Mouse (Mus musculus) CH12.LX (cell line): ENCODE measurements around the gene Tbc1d14. TPM values are rescaled to one million over a fixed set of nuclear protein-coding genes. Genes with fewer than 3 reads are reported as not detected.

Experiments
- DNase-seq: peaks from one replicate; pipeline ENCODE4 v3.0.0-alpha.2; 2013; ENCODE audit errors: extremely low read depth
- H3K27ac ChIP-seq: 2 replicates; pipeline ENCODE4 v1.5.1; 2012; ENCODE audit warnings: low read depth, mild to moderate bottlenecking, control low read depth, moderate library complexity; ENCODE audit not compliant: insufficient read depth
- H3K27me3 ChIP-seq: replicated peaks from 2 replicates; pipeline ENCODE3; 2012; ENCODE audit warnings: inconsistent platforms
- H3K36me3 ChIP-seq, 2 experiments: replicated peaks in 1 of 2; 2 replicates each; pipeline versions ENCODE3 to v1.6.1; 2012; ENCODE audit warnings: inconsistent platforms in 1 of 2, low read length in 1 of 2, mild to moderate bottlenecking in 1 of 2, mixed read lengths in 1 of 2, moderate library complexity in 1 of 2; ENCODE audit not compliant: control insufficient read depth in 1 of 2, insufficient read depth in 1 of 2
- H3K4me1 ChIP-seq, 2 experiments: 2 replicates each; pipeline ENCODE4 v1.6.1; 2012; ENCODE audit warnings: inconsistent platforms in 1 of 2, moderate library complexity in 1 of 2; ENCODE audit not compliant: insufficient read depth in 2 of 2, control insufficient read depth in 1 of 2
- H3K4me2 ChIP-seq: 2 replicates; pipeline ENCODE4 v1.6.1; 2012; ENCODE audit warnings: low read depth, mild to moderate bottlenecking, control low read depth; ENCODE audit not compliant: poor library complexity, insufficient read depth, severe bottlenecking
- H3K4me3 ChIP-seq, 3 experiments: fragments of 150-350 bp in 1 of 3; sonication (generic) in 1 of 3; replicated peaks in 1 of 3; 2 replicates each; pipeline versions ENCODE3 to v1.5.1; 2011 to 2012; ENCODE audit warnings: low read depth in 2 of 3, low read length in 2 of 3, mild to moderate bottlenecking in 2 of 3, moderate library complexity in 2 of 3, control low read depth in 1 of 3, improper control_type of control experiment in 1 of 3, inconsistent platforms in 1 of 3, mixed read lengths in 1 of 3; ENCODE audit not compliant: poor library complexity in 1 of 3
- H3K79me2 ChIP-seq: replicated peaks from 2 replicates; pipeline ENCODE4 v1.6.1; 2012; ENCODE audit warnings: mild to moderate bottlenecking, moderate library complexity; ENCODE audit not compliant: control insufficient read depth, poor library complexity, insufficient read depth, severe bottlenecking; ENCODE audit errors: extremely low read depth
- H3K9ac ChIP-seq: 2 replicates; pipeline ENCODE4 v1.6.1; 2012; ENCODE audit warnings: low read depth, mild to moderate bottlenecking, control low read depth, moderate library complexity; ENCODE audit not compliant: insufficient read depth
- H3K9me3 ChIP-seq: replicated peaks from 2 replicates; pipeline ENCODE3; 2012; ENCODE audit warnings: low read length, inconsistent platforms, mixed read lengths
- CHD1 ChIP-seq: IDR thresholded peaks from 2 replicates; pipeline ENCODE4 v1.6.1; 2012; ENCODE audit warnings: low read depth, low read length, improper control_type of control experiment, inconsistent platforms
- E2F4 ChIP-seq: IDR thresholded peaks from 2 replicates; pipeline ENCODE4 v1.6.1; 2011; ENCODE audit warnings: low read depth, low read length, improper control_type of control experiment; ENCODE audit not compliant: insufficient replicate concordance
- EP300 ChIP-seq: IDR thresholded peaks from 2 replicates; pipeline ENCODE4 v1.6.1; 2011; ENCODE audit warnings: low read length, improper control_type of control experiment
- ETS1 ChIP-seq: conservative IDR thresholded peaks from 2 replicates; pipeline ENCODE4 v1.6.1; 2012; ENCODE audit warnings: low read depth, mild to moderate bottlenecking, inconsistent platforms, low read length, improper control_type of control experiment, moderate library complexity
- HCFC1 ChIP-seq: IDR thresholded peaks from 2 replicates; pipeline ENCODE4 v1.6.1; 2012; ENCODE audit warnings: low read depth, mild to moderate bottlenecking, inconsistent platforms, low read length, improper control_type of control experiment
- IRF4 ChIP-seq: IDR thresholded peaks from 2 replicates; pipeline ENCODE4 v1.6.1; 2014; ENCODE audit warnings: low read depth, mild to moderate bottlenecking, inconsistent platforms, low read length, improper control_type of control experiment
- KAT2A ChIP-seq: IDR thresholded peaks from 2 replicates; pipeline ENCODE4 v1.6.1; 2012; ENCODE audit warnings: low read length, improper control_type of control experiment, inconsistent platforms; ENCODE audit not compliant: insufficient replicate concordance
- MAX ChIP-seq: IDR thresholded peaks from 2 replicates; pipeline ENCODE4 v1.6.1; 2011; ENCODE audit warnings: low read length, improper control_type of control experiment
- MAZ ChIP-seq: IDR thresholded peaks from 2 replicates; pipeline ENCODE4 v1.6.1; 2012; ENCODE audit warnings: low read depth, mild to moderate bottlenecking, inconsistent platforms, low read length, improper control_type of control experiment, moderate library complexity
- MEF2A ChIP-seq: IDR thresholded peaks from 2 replicates; pipeline ENCODE4 v1.6.1; 2014; ENCODE audit warnings: low read depth, mild to moderate bottlenecking, inconsistent platforms, low read length, improper control_type of control experiment, borderline replicate concordance
- NRF1 ChIP-seq: IDR thresholded peaks from 2 replicates; pipeline ENCODE4 v1.6.1; 2014; ENCODE audit warnings: low read depth, mild to moderate bottlenecking, inconsistent platforms, low read length, improper control_type of control experiment, moderate library complexity
- POLR2A ChIP-seq: IDR thresholded peaks from 2 replicates; pipeline ENCODE4 v1.6.1; 2011; ENCODE audit warnings: low read depth, mild to moderate bottlenecking, improper control_type of control experiment, low read length
- POLR2AphosphoS2 ChIP-seq: IDR thresholded peaks from 2 replicates; pipeline ENCODE4 v1.6.1; 2011; ENCODE audit warnings: low read depth, low read length, improper control_type of control experiment
- SMC3 ChIP-seq: IDR thresholded peaks from 2 replicates; pipeline ENCODE4 v1.6.1; 2011; ENCODE audit warnings: low read depth, low read length, improper control_type of control experiment
- TBP ChIP-seq: conservative IDR thresholded peaks from 2 replicates; pipeline ENCODE4 v1.6.1; 2011; ENCODE audit warnings: low read depth, low read length, improper control_type of control experiment
- UBTF ChIP-seq: IDR thresholded peaks from 2 replicates; pipeline ENCODE4 v1.6.1; 2012; ENCODE audit warnings: low read depth, mild to moderate bottlenecking, inconsistent platforms, low read length, improper control_type of control experiment, moderate library complexity
- ZC3H11A ChIP-seq: IDR thresholded peaks from 2 replicates; pipeline ENCODE4 v1.6.1; 2012; ENCODE audit warnings: low read depth, mild to moderate bottlenecking, inconsistent platforms, low read length, improper control_type of control experiment
- dilution Hi-C: fragments of 300-500 bp; cut with MboI; formaldehyde crosslinking; loops from 2 replicates; pipeline ENCODE4 v1.14.3; 2020; ENCODE audit warnings: low sequenced_read_pairs; ENCODE audit not compliant: extremely low pct_unique_long_range_greater_than_20kb, extremely low pct_ligation_motif_present
- in situ Hi-C: fragments of 300-500 bp; cut with MboI; formaldehyde crosslinking; loops from 3 replicates; pipeline ENCODE4 v1.14.3; 2019; ENCODE audit warnings: low sequenced_read_pairs, low pct_ligation_motif_present, low pct_unique_long_range_greater_than_20kb, mixed read lengths
- polyA plus RNA-seq: library from polyadenylated mRNA; unstranded; fragments of >175 nt; gene quantifications from 2 replicates; pipeline ENCODE4 v1.2.1, GENCODE M21; 2012; ENCODE audit warnings: low read depth; ENCODE audit not compliant: insufficient read length
- total RNA-seq, 2 experiments: library from RNA; depleted of rRNA; stranded (reverse); fragments of 300-350 nt in 1 of 2; fragments of >200 nt in 1 of 2; gene quantifications; 2 replicates each; pipeline ENCODE4 v1.2.3; 2012 to 2014

The Tbc1d14 gene
- total and polyA plus RNA-seq, 3 experiments: 5.7 to 29.1 (median 10.1) TPM

DNA sequence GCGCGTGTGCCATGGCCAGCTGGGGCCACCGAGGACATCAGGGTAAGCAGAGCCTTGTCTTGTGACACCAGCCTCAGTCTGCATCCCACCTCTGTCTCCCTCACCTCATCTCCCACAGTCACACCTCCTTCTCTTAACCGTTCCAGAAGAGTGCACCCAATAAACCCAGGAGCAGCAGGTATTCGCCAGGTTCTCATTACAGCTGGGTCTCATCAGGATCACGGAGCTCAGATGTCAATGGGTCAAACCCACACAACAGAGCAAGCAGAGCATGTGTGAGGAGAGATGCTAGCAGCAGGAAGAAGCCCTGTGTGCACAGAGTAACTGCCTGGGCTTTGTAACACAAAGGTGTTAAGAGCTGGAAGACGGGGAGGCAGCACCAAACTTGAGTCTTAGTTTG lies 13.1 kb downstream of the Tbc1d14 start:
- H3K4me1 ChIP-seq: peaks cover 28 to 67% of the 10 kb centered on the region in 2 experiments
- H3K9ac ChIP-seq: no peak overlapping the region
- TF ChIP-seq MEF2A (no peak), ZC3H11A (no peak), TBP (no peak), NRF1 (no peak), EP300 (no peak), ETS1 (no peak), KAT2A (no peak), MAX (no peak), IRF4 (no peak), UBTF (no peak), POLR2AphosphoS2 (no peak), E2F4 (no peak), POLR2A (no peak)
- H3K4me2 ChIP-seq: no peak overlapping the region
- DNase-seq: no peak
- in situ Hi-C loops: loop anchor here (5.0 kb wide), 2 partner anchors 53 to 98 kb away; partner anchors contain the start of genes Ccdc96 and Tada2b
- no peak overlapping the region for H3K4me3 ChIP-seq
- no peaks in the 10 kb centered on the region for H3K36me3 ChIP-seq
- dilution Hi-C loops: no loop called here
- no peak overlapping the region for H3K27ac ChIP-seq
- peaks cover 16% of the 10 kb centered on the region for H3K79me2 ChIP-seq
- H3K27me3 ChIP-seq: no peaks in the 10 kb centered on the region
- peaks cover 3% of the 10 kb centered on the region for H3K9me3 ChIP-seq

DNA sequence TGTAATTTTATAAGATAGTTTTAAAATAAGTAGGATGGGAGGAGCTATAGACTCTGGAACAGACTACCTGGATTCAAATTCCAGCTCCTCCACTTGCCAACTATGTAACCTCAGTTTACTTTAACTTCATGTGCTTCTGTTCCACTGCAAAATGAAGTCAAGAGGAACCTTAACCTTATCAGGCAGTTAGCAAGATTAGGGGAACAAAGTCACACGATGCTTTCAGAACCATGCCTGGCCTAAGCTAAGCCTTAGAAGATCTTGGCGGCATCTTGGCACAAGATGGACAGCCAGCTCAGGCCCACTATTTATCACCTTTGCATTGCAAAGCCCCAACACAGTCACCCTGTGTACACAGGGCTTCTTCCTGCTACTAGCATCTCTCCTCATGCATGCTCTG lies 14.1 kb downstream of the Tbc1d14 start:
- in situ Hi-C loops (no loop called here), dilution Hi-C loops (no loop called here)
- TF ChIP-seq CHD1 (no peak), MAZ (no peak), SMC3 (no peak), MEF2A (no peak), HCFC1 (no peak), EP300 (no peak)
- Histone ChIP-seq H3K27me3 (no peaks in the 10 kb centered on the region), H3K4me2 (no peak overlapping the region), H3K9me3 (peaks cover under 1% of the 10 kb centered on the region), H3K4me3 (no peak overlapping the region), H3K4me1 (peaks cover 28 to 76% of the 10 kb centered on the region in 2 experiments), H3K9ac (no peak overlapping the region), H3K79me2 (peaks cover 16% of the 10 kb centered on the region), H3K27ac (no peak overlapping the region), H3K36me3 (no peaks in the 10 kb centered on the region)
- DNase-seq: no peak
